Mouse (Mus musculus) CH12.LX (cell line): ENCODE results near the gene Lhx4.

Source experiments
- CHD1 ChIP-seq: IDR thresholded peaks from 2 replicates; pipeline ENCODE4 v1.6.1; 2012; ENCODE audit warnings: low read depth, low read length, improper control_type of control experiment, inconsistent platforms
- CTCF ChIP-seq, 2 experiments: IDR thresholded peaks in 1 of 2; conservative IDR thresholded peaks in 1 of 2; 2 replicates each; pipeline ENCODE4 v1.5.1; 2011 to 2012; ENCODE audit warnings: low read depth in 2 of 2, low read length in 2 of 2, improper control_type of control experiment in 1 of 2, inconsistent platforms in 1 of 2, mild to moderate bottlenecking in 1 of 2, moderate library complexity in 1 of 2
- EP300 ChIP-seq: IDR thresholded peaks from 2 replicates; pipeline ENCODE4 v1.6.1; 2011; ENCODE audit warnings: low read length, improper control_type of control experiment
- HCFC1 ChIP-seq: IDR thresholded peaks from 2 replicates; pipeline ENCODE4 v1.6.1; 2012; ENCODE audit warnings: low read depth, mild to moderate bottlenecking, inconsistent platforms, low read length, improper control_type of control experiment
- JUN ChIP-seq: IDR thresholded peaks from 2 replicates; pipeline ENCODE4 v1.6.1; 2011; ENCODE audit warnings: low read depth, mild to moderate bottlenecking, low read length, improper control_type of control experiment, moderate library complexity; ENCODE audit not compliant: insufficient read depth
- MEF2A ChIP-seq: IDR thresholded peaks from 2 replicates; pipeline ENCODE4 v1.6.1; 2014; ENCODE audit warnings: low read depth, mild to moderate bottlenecking, inconsistent platforms, low read length, improper control_type of control experiment, borderline replicate concordance
- NELFE ChIP-seq: IDR thresholded peaks from 2 replicates; pipeline ENCODE4 v1.6.1; 2011; ENCODE audit warnings: low read depth, low read length, improper control_type of control experiment
- POLR2A ChIP-seq: IDR thresholded peaks from 2 replicates; pipeline ENCODE4 v1.6.1; 2011; ENCODE audit warnings: low read depth, mild to moderate bottlenecking, improper control_type of control experiment, low read length
- POLR2AphosphoS2 ChIP-seq: IDR thresholded peaks from 2 replicates; pipeline ENCODE4 v1.6.1; 2011; ENCODE audit warnings: low read depth, low read length, improper control_type of control experiment
- SIN3A ChIP-seq: IDR thresholded peaks from 2 replicates; pipeline ENCODE4 v1.6.1; 2012; ENCODE audit warnings: low read length, improper control_type of control experiment, inconsistent platforms
- USF1 ChIP-seq: IDR thresholded peaks from 2 replicates; pipeline ENCODE4 v1.6.1; 2014; ENCODE audit warnings: low read depth, mild to moderate bottlenecking, inconsistent platforms, low read length, improper control_type of control experiment
- ZNF384 ChIP-seq: IDR thresholded peaks from 2 replicates; pipeline ENCODE4 v1.6.1; 2012; ENCODE audit warnings: low read depth, low read length, improper control_type of control experiment, inconsistent platforms

GRCm38 (mm10) chr1:155654961-155655360, 96.5 kb downstream of the Lhx4 start:
- TF ChIP-seq HCFC1 (no peak), CTCF (conservative IDR thresholded peaks at IDR 0.05 in 1 of 2, IDR thresholded peaks at IDR 0.05 in 1 of 2; ENCODE audit: low read depth in 2 of 2, low read length in 2 of 2) (no peak), POLR2A (no peak), POLR2AphosphoS2 (no peak), EP300 (no peak), JUN (no peak), SIN3A (no peak), ZNF384 (no peak), MEF2A (no peak), NELFE (no peak), CHD1 (no peak), USF1 (no peak)
